ENCODE assay signal across 32 mouse cellular contexts in genomic region chr12:85380308-85380707, GRCm38 (mm10). TPM values are rescaled to one million over a fixed set of nuclear protein-coding genes. Genes with fewer than 3 reads are reported as not detected.
DNase-seq lines count a peak whose midpoint lies in the region; ATAC-seq and TF ChIP-seq lines count a peak whose summit lies in the region.
"Had no signal": no experiment of that assay in that cellular context is flagged by ENCODE, and none has a peak within 500 bp of the region (broad histone marks: within the 10 kb centered on the region; RNA-seq: fewer than 3 reads in every experiment).

No protein-coding gene starts in this region.

- 47% methylated on average over 1 of the region's 1 CpGs for WGBS in intestine, postnatal 0 days
- 44% methylated on average over 1 of the region's 1 CpGs for WGBS in intestine, embryonic 15.5 days

- TF ChIP-seq POLR2A in MEL (IDR thresholded peaks at IDR 0.05; ENCODE audit: control insufficient read depth in 1 of 2, insufficient read depth in 1 of 2, low read depth in 1 of 2, low read length in 2 of 2, poor library complexity in 1 of 2): no peak

- DNase-seq in gastrocnemius, adult 2 months: no peak
- DNase-seq in gastrocnemius, adult 18-20 months (ENCODE audit: low spot score): no peak
- no peak for DNase-seq in MEL (ENCODE audit: low read depth, low spot score)
- peak; percentile 40 for DNase-seq in skeletal muscle tissue, adult 2 months (ENCODE audit: low read depth, low spot score)
- no peak for DNase-seq in testis, postnatal 10 days (ENCODE audit: low spot score)
- DNase-seq in frontal cortex, postnatal 10 days (ENCODE audit: low spot score in 2 of 2): no peak
- DNase-seq: adrenal gland, adult 8-10 months; cerebellum, adult 11 months; cerebellum, adult 9-10 months; cerebellum, postnatal 36 days; heart, postnatal 10 days; kidney, adult 9 months; liver, postnatal 0 days; retina, postnatal 1 day; right cerebral cortex, postnatal 14 days; spleen, adult 18-20 months; thymus, adult 2 months; thymus, postnatal 36 days had no signal

- no peaks in the 10 kb centered on the region for H3K36me3 ChIP-seq in intestine, postnatal 0 days (ENCODE audit: control insufficient read depth, insufficient read depth)
- no peaks in the 10 kb centered on the region for H3K36me3 ChIP-seq in intestine, embryonic 15.5 days
- peaks cover 0 to 4% of the 10 kb centered on the region in 2 experiments; a peak in 2 of 4 replicates for H3K36me3 ChIP-seq in MEL (ENCODE audit: control insufficient read depth in 1 of 2, insufficient read depth in 2 of 2, low read length in 2 of 2)
- H3K36me3 ChIP-seq: heart, embryonic 13.5 days; hindbrain, embryonic 10.5 days; limb, embryonic 13.5 days; midbrain, embryonic 10.5 days; midbrain, embryonic 15.5 days; neural tube, embryonic 15.5 days had no signal

- no peak overlapping the region for H3K4me2 ChIP-seq in intestine, postnatal 0 days (replicated peaks; ENCODE audit: low read depth)
- H3K4me2 ChIP-seq in intestine, embryonic 15.5 days (replicated peaks): no peak overlapping the region
- H3K4me2 ChIP-seq: forebrain, embryonic 13.5 days; heart, embryonic 13.5 days; limb, embryonic 13.5 days; liver, embryonic 11.5 days; midbrain, embryonic 15.5 days; neural tube, embryonic 15.5 days had no signal

- intact Hi-C loops in gastrocnemius, adult 2 months (cut with DNase I): loop anchor here (5.0 kb wide), 1 partner anchor 42 kb away; no protein-coding TSS in a partner anchor

- no peak for TF ChIP-seq CTCF in gastrocnemius, adult 2 months (IDR thresholded peaks at IDR 0.05)
- no peak for TF ChIP-seq CTCF in intestine, postnatal 0 days (IDR thresholded peaks at IDR 0.05; ENCODE audit: low read depth)
- no peak for TF ChIP-seq CTCF in MEL (IDR thresholded peaks at IDR 0.05 in 2 of 3, conservative IDR thresholded peaks at IDR 0.05 in 1 of 3; ENCODE audit: control insufficient read depth in 1 of 3, insufficient read depth in 1 of 3, low read depth in 2 of 3, low read length in 3 of 3, poor library complexity in 1 of 3, severe bottlenecking in 1 of 3)

- no peaks in the 10 kb centered on the region for H3K79me2 ChIP-seq in MEL (ENCODE audit: control insufficient read depth, insufficient read depth, low read length, poor library complexity)

- no peak overlapping the region for H3K4me3 ChIP-seq in gastrocnemius, adult 2 months
- H3K4me3 ChIP-seq in intestine, postnatal 0 days (ENCODE audit: low read depth, low read length): no peak overlapping the region
- H3K4me3 ChIP-seq in intestine, embryonic 15.5 days (replicated peaks): no peak overlapping the region
- H3K4me3 ChIP-seq in MEL (ENCODE audit: control insufficient read depth in 1 of 2, insufficient read depth in 1 of 2, low read depth in 2 of 2, low read length in 2 of 2): no peak overlapping the region
- H3K4me3 ChIP-seq: forebrain, embryonic 13.5 days; heart, embryonic 13.5 days; hindbrain, embryonic 10.5 days; left cerebral cortex, adult 2 months; limb, embryonic 13.5 days; midbrain, embryonic 10.5 days; midbrain, embryonic 15.5 days; neural tube, embryonic 15.5 days had no signal

- ATAC-seq in intestine, postnatal 0 days: peak; percentile 51; the same call in 1 of the 2 replicates
- ATAC-seq in intestine, embryonic 15.5 days: no peak
- ATAC-seq: forebrain, embryonic 13.5 days; hindbrain, embryonic 16.5 days; intestine, embryonic 16.5 days; liver, postnatal 0 days; midbrain, embryonic 15.5 days had no signal

- H3K27me3 ChIP-seq in intestine, postnatal 0 days (replicated peaks; ENCODE audit: control insufficient read depth, insufficient read depth, low read length): no peaks in the 10 kb centered on the region
- no peaks in the 10 kb centered on the region for H3K27me3 ChIP-seq in intestine, embryonic 15.5 days (replicated peaks)
- H3K27me3 ChIP-seq in MEL (ENCODE audit: control insufficient read depth in 1 of 2, insufficient read depth in 2 of 2, low read length in 2 of 2): no peaks in the 10 kb centered on the region
- H3K27me3 ChIP-seq: CH12.LX; forebrain, embryonic 13.5 days; heart, embryonic 13.5 days; limb, embryonic 13.5 days; midbrain, embryonic 15.5 days; neural tube, embryonic 15.5 days had no signal

- no peak overlapping the region for H3K9ac ChIP-seq in intestine, postnatal 0 days (ENCODE audit: low read depth, low read length)
- no peak overlapping the region for H3K9ac ChIP-seq in intestine, embryonic 15.5 days
- no peak overlapping the region for H3K9ac ChIP-seq in MEL (ENCODE audit: control insufficient read depth, low read depth, low read length, poor library complexity, severe bottlenecking)
- H3K9ac ChIP-seq: forebrain, embryonic 13.5 days; heart, embryonic 13.5 days; limb, embryonic 13.5 days; liver, postnatal 0 days; midbrain, embryonic 15.5 days; neural tube, embryonic 15.5 days had no signal

- H3K4me1 ChIP-seq in intestine, postnatal 0 days (replicated peaks; ENCODE audit: control insufficient read depth, insufficient read depth, low read length): 0 out of 2 replicates have a peak, but pooled peaks cover 3% of the 10 kb centered on the region
- H3K4me1 ChIP-seq in intestine, embryonic 15.5 days (replicated peaks): no peaks in the 10 kb centered on the region
- H3K4me1 ChIP-seq in MEL (ENCODE audit: control insufficient read depth in 1 of 2, insufficient read depth in 2 of 2, low read length in 2 of 2): peaks cover 2 to 6% of the 10 kb centered on the region in 2 experiments; a peak in 2 of 4 replicates
- H3K4me1 ChIP-seq: forebrain, embryonic 13.5 days; hindbrain, embryonic 10.5 days; limb, embryonic 13.5 days had no signal

- no peak for TF ChIP-seq EP300 in MEL (IDR thresholded peaks at IDR 0.05; ENCODE audit: low read depth in 1 of 2, low read length in 2 of 2)

- TF ChIP-seq RAD21 in MEL (IDR thresholded peaks at IDR 0.05; ENCODE audit: low read depth, low read length): no peak

- H3K9me3 ChIP-seq in intestine, postnatal 0 days (ENCODE audit: control insufficient read depth): no peaks in the 10 kb centered on the region
- no peaks in the 10 kb centered on the region for H3K9me3 ChIP-seq in intestine, embryonic 15.5 days
- no peaks in the 10 kb centered on the region for H3K9me3 ChIP-seq in MEL (replicated peaks; ENCODE audit: insufficient read depth, low read length)
- H3K9me3 ChIP-seq: forebrain, embryonic 13.5 days; heart, embryonic 13.5 days; hindbrain, embryonic 10.5 days; limb, embryonic 13.5 days; midbrain, embryonic 10.5 days; midbrain, embryonic 15.5 days; neural tube, embryonic 15.5 days had no signal

- H3K27ac ChIP-seq in gastrocnemius, adult 2 months: peak overlapping the region; percentile 43
- no peak overlapping the region for H3K27ac ChIP-seq in intestine, postnatal 0 days (ENCODE audit: low read depth, low read length)
- H3K27ac ChIP-seq in intestine, embryonic 15.5 days: no peak overlapping the region
- no peak overlapping the region for H3K27ac ChIP-seq in MEL (ENCODE audit: control insufficient read depth, low read depth, low read length)
- H3K27ac ChIP-seq: forebrain, embryonic 13.5 days; heart, embryonic 13.5 days; hindbrain, embryonic 10.5 days; left cerebral cortex, adult 2 months; limb, embryonic 13.5 days; midbrain, embryonic 10.5 days; midbrain, embryonic 15.5 days; neural tube, embryonic 15.5 days had no signal

TF ChIP-seq in MEL, 35 proteins besides CTCF, POLR2A, EP300 and RAD21:
- TF ChIP-seq BHLHE40 (IDR thresholded peaks at IDR 0.05; ENCODE audit: borderline replicate concordance, low read depth, low read length) (no peak), MEF2A (IDR thresholded peaks at IDR 0.05; ENCODE audit: extremely low read depth, insufficient replicate concordance, low read depth, low read length, poor library complexity, severe bottlenecking) (no peak), GATA1 (IDR thresholded peaks at IDR 0.05; ENCODE audit: low read depth, low read length) (peak; percentile 35; the same call in 1 of the 2 replicates)

RNA-seq across cellular contexts. Expression of gene Tmed10, which starts 5.7 kb away (rescaled TPM):
- 100 to 1,000 TPM; 112 to 123 TPM for total RNA-seq in gastrocnemius, adult 2 months (2021)
- 100 to 1,000 TPM; 121 to 123 TPM for total RNA-seq in gastrocnemius, adult 18-20 months (2021)
- polyA plus RNA-seq in intestine, postnatal 0 days (2015; fragmentation: Nextera tagmentation; extraction: Ambion mirVana): 328 TPM in 2 replicates
- 343 and 345 TPM in 2 replicates for polyA plus RNA-seq in intestine, embryonic 15.5 days (2015; fragmentation: Nextera tagmentation; extraction: Ambion mirVana)
- total RNA-seq in MEL (2012; rRNA removed): 60.2 and 61.6 TPM in 2 replicates
- polyA plus RNA-seq in MEL (2012; ENCODE audit: insufficient read depth in 1 of 2, insufficient read length in 2 of 2, low read depth in 1 of 2, low replicate concordance in 2 of 2, missing spikeins in 1 of 2): 100 to 1,000 TPM in 1 of 2 experiments, 10 to 100 TPM in 1; 45.7 to 229 TPM

RNA-seq across cellular contexts. Expression of gene Nek9, which starts 41.1 kb away (rescaled TPM):
- total RNA-seq in gastrocnemius, adult 2 months (2021): 100 to 1,000 TPM in 1 of 2 experiments, 10 to 100 TPM in 1; 99.2 to 131 TPM
- total RNA-seq in gastrocnemius, adult 18-20 months (2021): 100 to 1,000 TPM; 107 to 116 TPM
- 10.2 and 10.3 TPM in 2 replicates for polyA plus RNA-seq in intestine, postnatal 0 days (2015; fragmentation: Nextera tagmentation; extraction: Ambion mirVana)
- 16.2 and 16.7 TPM in 2 replicates for polyA plus RNA-seq in intestine, embryonic 15.5 days (2015; fragmentation: Nextera tagmentation; extraction: Ambion mirVana)
- total RNA-seq in MEL (2012; rRNA removed): 19.0 and 23.4 TPM in 2 replicates
- polyA plus RNA-seq in MEL (2012; ENCODE audit: insufficient read depth in 1 of 2, insufficient read length in 2 of 2, low read depth in 1 of 2, low replicate concordance in 2 of 2, missing spikeins in 1 of 2): 10 to 100 TPM in 1 of 2 experiments, not detected in 1; 32.2 TPM
